Mouse (Mus musculus): ENCODE results near the gene Gm42669.
A peak's percentile ranks its signal among the peaks of the same experiment; 100 is the strongest.

Gene Gm42669

DNA sequence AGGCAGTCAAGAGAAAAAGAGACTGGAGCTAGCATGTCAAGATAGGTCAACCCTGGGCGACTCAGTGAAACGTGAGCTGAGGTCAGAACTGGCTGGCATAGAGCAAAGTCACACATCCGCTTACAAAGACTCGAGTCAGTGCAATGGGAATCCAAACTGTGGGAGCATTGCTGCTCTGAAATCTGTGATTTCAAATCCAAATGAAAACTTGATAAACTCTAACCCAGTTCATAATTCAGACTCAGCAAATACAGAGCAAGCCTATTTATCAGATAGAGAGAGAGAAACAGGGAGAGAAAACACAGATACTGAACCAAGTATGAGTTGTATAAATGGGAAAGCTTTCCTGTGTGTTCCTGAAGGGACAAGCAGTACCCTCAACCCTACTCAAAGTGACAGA lies at the start of gene Gm42669:
TSS of gene Gm42669 (plus strand) at position 301 of the 400 bp plus-strand sequence.
- DNase-seq, result no peak

GRCm38 (mm10) chr5:107462147-107463076 lies 45.0 kb upstream of the Gm42669 start:
- DNase-seq, result no peak

GRCm38 (mm10) chr5:107466501-107466900 lies 40.9 kb upstream of the Gm42669 start:
- DNase-seq, result no peak

DNA sequence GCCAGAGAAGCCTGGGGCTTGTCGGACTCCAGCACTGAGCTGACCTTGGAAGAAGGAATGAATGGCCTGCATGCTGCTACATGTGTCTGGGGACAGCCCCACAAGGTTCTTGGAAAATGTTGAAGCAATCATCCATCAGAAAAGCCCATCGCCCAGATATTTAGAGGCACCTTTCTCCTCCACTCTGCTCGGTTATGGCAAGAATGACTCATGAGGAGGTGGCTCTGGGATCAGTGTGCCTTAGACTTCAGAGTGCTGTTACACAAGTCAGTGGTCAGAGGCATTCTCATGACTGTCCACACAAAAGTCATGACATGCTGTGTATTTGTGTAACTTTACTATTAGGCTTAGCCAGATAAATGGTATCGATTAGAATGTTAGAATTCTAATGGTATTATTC lies 40.3 kb upstream of the Gm42669 start:
- DNase-seq, result no peak

GRCm38 (mm10) chr5:107470600-107471329 lies 36.7 kb upstream of the Gm42669 start:
- DNase-seq, result no peak

- DNase-seq, result no peak
Observed at GRCm38 (mm10) chr5:107480194-107480593, 27.2 kb upstream of the Gm42669 start.

DNA sequence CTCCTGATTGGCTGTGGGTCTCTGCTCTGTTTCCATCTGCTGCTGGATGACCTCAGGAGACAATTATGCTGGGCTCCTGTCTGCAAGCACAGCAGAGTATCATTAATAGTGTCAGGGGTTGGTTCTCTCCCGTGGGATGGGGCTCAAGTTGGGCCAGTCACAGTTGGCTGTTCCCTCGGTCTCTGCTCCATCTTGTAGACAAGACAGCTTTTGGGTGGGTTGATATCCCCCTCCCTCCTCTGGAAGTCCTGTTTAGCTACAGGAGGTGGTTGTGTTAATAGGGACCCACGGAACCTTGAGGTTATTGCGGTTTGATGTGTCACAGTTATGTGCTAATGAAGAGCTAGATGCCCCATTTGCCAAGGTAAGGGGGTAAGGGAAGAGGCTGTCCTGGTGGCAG lies 18.4 kb upstream of the Gm42669 start:
- no peak for DNase-seq

- DNase-seq, result no peak
Observed at GRCm38 (mm10) chr5:107491036-107491435, 16.4 kb upstream of the Gm42669 start.

DNA sequence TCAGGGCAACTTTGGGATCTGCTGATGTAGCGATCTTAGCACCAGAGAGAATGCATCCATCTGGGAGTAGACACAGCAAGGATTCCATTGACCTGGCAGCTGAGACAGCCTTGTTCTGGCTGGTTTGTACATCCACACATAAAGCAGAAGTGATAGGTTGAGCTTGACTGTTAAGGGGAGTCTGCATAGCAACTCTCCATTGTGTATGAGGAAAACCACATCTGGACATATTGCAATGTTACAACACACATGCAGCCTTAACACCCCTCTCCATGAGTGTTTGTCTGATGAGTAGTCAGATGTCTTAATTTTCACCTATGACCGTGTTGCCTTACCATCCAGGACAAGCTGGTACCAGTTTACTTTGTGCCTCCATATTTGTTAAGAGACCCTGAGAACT lies 14.9 kb upstream of the Gm42669 start:
- no peak for DNase-seq

- no peak for DNase-seq
Observed at GRCm38 (mm10) chr5:107494759-107495158, 12.7 kb upstream of the Gm42669 start.

DNA sequence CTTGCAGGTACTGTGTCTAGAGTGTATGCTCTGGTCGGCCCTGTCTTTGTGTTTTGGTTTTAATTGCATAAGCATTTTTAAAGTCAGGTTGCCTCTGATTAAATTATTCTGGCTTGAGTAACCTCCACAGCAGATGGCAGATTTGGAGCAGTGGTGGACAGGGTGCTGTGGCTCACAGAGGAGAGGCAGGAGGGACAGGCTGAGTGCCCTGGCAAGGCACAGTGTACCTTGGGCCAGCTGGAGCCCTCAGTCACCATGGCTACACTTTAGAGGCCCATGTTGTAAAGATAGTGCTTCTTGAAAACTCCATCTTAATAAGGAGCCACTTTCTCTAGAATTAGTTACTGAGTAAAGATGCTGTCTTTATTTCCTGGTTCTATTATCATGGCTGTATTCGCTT lies 11.4 kb upstream of the Gm42669 start:
- peak; percentile 78 to 82 for DNase-seq

- peak; percentile 62 to 65 for DNase-seq
Observed at GRCm38 (mm10) chr5:107497519-107498501, 9.6 kb upstream of the Gm42669 start.

DNA sequence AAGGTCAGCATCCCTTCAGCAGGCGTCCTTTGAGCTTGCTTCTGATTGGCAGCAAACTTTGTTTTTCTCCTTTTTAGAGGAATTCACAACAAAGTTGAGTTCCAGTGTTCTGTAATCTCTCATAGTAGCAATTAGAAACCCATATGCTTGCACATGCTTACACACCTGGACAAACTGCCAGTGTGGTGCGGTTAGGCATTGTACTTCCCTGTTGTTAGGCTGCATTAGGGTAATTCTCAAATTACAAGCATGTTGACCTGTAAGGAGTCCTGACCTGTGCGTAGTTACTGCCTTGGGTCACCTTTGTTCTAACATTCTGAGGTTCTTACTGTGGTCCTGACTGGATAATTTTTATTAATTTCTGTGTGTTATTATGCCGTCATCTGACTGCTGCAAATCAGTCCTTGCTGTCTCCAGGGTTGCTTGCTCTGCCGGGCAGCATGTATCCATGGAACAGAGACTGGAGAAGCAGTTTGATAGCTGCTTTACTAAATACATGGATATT lies 8.6 kb upstream of the Gm42669 start:
- peak; percentile 40 to 56 for DNase-seq

- peak; percentile 78 to 87 for DNase-seq
Observed at GRCm38 (mm10) chr5:107499891-107500535, 7.4 kb upstream of the Gm42669 start.

DNA sequence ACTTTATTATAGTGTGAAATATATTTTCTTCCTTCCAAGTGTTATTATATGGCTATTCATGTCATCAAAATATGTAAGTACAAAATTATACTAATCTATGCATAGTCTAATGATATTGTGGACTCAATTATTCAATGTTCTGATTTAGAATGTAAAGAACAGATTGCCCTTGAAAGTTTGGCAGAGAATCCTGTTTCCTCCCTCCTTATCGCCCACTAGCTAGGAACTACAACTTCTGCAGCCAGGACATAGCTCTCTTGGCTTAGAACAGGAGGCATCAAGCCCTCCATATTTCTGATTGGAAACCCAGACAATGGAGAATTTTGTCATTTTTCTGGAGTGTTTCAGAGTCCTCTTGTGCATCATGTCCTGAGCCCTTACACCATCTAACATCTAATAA lies 6.7 kb upstream of the Gm42669 start:
- DNase-seq, result no peak

- DNase-seq, result no peak
Observed at GRCm38 (mm10) chr5:107510503-107510902, 3.1 kb downstream of the Gm42669 start.

DNA sequence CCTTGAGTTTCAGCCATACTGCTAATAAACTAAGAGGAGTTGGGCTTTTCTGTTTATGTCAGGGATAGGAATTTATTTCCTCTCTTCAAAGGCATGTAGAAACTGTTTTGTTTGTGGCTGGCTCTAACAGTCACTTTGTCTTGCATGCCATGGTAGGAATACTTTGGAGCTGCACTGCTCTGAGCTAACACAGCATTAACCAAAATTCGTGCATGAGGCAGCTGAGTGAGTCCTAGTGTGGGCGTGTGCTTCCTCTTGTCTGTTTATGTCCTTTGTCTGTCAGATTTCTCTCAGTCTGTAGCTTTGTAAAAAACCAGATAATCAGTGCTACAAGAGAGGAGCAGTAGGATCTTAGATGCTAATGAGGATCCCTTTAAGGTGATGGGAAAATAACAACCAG lies 3.9 kb downstream of the Gm42669 start:
- DNase-seq, result no peak

GRCm38 (mm10) chr5:107513583-107513982 lies 6.2 kb downstream of the Gm42669 start:
- peak; percentile 70 to 82 for DNase-seq

- DNase-seq, result no peak
Observed at GRCm38 (mm10) chr5:107515453-107515852, 8.0 kb downstream of the Gm42669 start.

DNA sequence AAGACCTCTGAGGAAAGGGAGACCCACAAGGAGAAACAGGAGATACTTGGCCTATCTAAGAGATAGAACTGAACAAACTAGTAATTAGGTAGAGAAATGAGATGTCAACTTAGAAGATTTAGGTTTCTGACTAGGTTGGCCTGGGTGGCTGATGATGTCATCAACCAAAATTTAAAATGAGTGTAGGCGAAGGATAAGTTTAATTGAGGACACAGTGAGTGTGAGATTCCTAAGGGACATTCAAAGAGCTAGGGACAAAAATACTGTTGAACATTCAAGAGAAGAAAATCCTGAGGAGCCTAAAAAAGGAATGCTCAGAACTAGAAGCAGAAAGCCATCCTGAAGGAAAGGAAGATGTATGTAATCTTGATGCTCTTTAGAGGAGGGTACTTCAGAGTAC lies 8.7 kb downstream of the Gm42669 start:
- no peak for DNase-seq

GRCm38 (mm10) chr5:107518602-107519001 lies 11.2 kb downstream of the Gm42669 start:
- no peak for DNase-seq

DNA sequence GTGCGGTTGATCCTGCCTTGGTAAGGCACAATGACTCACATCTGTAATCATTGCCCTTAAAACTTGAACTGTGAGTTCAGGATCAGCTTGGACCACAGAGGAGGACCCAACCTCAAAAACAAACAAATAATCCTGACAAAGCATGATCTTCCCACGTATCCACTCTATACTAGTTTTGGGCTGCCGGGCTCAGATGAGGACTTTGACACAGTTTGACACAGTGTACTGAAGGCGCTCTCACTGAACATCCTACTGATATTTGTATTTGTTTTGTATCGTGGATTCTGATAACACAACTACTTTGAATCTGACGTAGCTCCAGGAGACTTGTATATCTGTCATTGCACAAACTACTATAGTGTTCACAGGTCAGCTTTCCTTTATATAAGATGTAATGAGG lies 14.0 kb downstream of the Gm42669 start:
- DNase-seq, result no peak
